Mouse (Mus musculus) megakaryocyte-erythroid progenitor cell, adult 5-6 weeks (primary cell): ENCODE data around the gene Col4a1. TPM values are rescaled to one million over a fixed set of nuclear protein-coding genes. Genes with fewer than 3 reads are reported as not detected.

Experiments
- ATAC-seq: replicated peaks from 2 replicates; pipeline ENCODE4 v1.8.0; 2016; ENCODE audit warnings: mild to moderate bottlenecking, inconsistent platforms; ENCODE audit not compliant: severe bottlenecking, poor library complexity, low FRiP score, low TSS enrichment
- total RNA-seq, 2 experiments: library from RNA; stranded (forward) in 1 of 2; stranded (reverse) in 1 of 2; fragments of 200-1000, 215-1000 nt in 1 of 2; fragments of >200 nt in 1 of 2; fragmentation: Nextera tagmentation in 1 of 2; gene quantifications; 2 replicates each; pipeline ENCODE4 v1.2.3; 2014 to 2017

Col4a1 gene
- total RNA-seq, 2 experiments from 2014 or later: not detected

- ATAC-seq: no peak
Observed at GRCm38 (mm10) chr8:11155579-11156318, 156.9 kb downstream of the Col4a1 start.

DNA sequence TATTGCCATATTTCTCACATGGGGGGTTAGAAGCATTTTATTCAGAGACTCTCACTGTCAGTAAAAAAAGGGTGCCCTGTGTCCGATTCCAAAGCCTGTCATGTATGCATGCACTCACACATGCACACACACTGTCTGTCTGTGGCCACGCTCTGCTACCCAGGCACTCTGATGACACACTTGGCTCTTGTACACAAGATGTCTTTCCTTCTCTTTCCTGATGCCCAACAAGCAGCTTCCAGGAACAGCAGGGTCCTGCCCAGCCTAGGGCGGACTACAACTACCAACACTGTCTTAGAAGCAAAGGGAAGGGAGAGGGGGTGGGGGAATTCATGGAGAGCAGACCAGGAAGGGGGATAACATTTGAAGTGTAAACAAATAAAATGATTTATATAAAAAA lies 162.4 kb downstream of the Col4a1 start:
- no peak for ATAC-seq

GRCm38 (mm10) chr8:11149201-11149810 lies 163.3 kb downstream of the Col4a1 start:
- ATAC-seq: no peak

DNA sequence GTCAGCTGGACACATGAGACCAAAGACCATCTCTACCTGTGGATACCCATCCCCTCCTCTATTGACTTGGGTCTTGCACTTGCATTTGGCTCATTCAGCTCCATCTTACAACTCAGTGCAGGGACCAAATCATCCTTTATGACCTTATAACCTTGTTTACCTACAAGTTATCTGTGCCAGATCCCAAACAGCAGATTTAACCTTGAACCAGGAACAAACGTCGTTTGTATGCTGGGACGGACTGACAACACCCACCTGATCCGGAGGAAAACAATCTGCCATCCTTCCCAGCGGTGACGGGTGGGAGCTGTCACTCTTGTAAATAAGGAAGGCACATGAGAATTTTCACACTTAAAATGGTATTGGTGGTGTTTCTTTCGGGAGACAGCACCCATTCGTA lies 163.8 kb downstream of the Col4a1 start:
- no peak for ATAC-seq

Other genes starting within 250 kb of the Col4a1 start
- 0.20 and 0.35 TPM in 2 replicates for gene Col4a2, start within 50 bp of the Col4a1 start, total RNA-seq (2014; fragmentation: Nextera tagmentation)
- gene Col4a2, start within 50 bp of the Col4a1 start, total RNA-seq (2017): 0.56 and 0.57 TPM in 2 replicates
- 0.35 TPM in 1 of 2 replicates, not detected in the other for gene Rab20, start 165.9 kb upstream of the Col4a1 start, total RNA-seq (2014; fragmentation: Nextera tagmentation)
- gene Rab20, start 165.9 kb upstream of the Col4a1 start, total RNA-seq (2017): not detected in 2 replicates
- gene Naxd, start 184.7 kb upstream of the Col4a1 start, total RNA-seq (2014; fragmentation: Nextera tagmentation): 27.5 and 63.2 TPM in 2 replicates
- 35.5 and 46.5 TPM in 2 replicates for gene Naxd, start 184.7 kb upstream of the Col4a1 start, total RNA-seq (2017)
- 41.0 and 77.9 TPM in 2 replicates for gene Cars2, start 238.0 kb upstream of the Col4a1 start, total RNA-seq (2014; fragmentation: Nextera tagmentation)
- gene Cars2, start 238.0 kb upstream of the Col4a1 start, total RNA-seq (2017): 38.7 and 41.7 TPM in 2 replicates
- gene Ing1, start 242.7 kb upstream of the Col4a1 start, total RNA-seq (2014; fragmentation: Nextera tagmentation): 27.3 and 32.6 TPM in 2 replicates
- 48.1 and 71.3 TPM in 2 replicates for gene Ing1, start 242.7 kb upstream of the Col4a1 start, total RNA-seq (2017)